Mouse (Mus musculus) cerebellum, adult (tissue): Measurements from ENCODE around the gene Arrdc2.

Experiments used
- ATAC-seq: cut with Nextera tagmentation; 2 replicates; pipeline ENCODE4 v1.9.2; 2017; ENCODE audit warnings: mild to moderate bottlenecking, moderate library complexity, mixed read lengths; ENCODE audit not compliant: insufficient number of reproducible peaks, low FRiP score, low TSS enrichment

Arrdc2 gene

GRCm38 (mm10) chr8:70865350-70866000 lies 26.0 kb upstream of the Arrdc2 start:
- peak; percentile 69 for ATAC-seq

GRCm38 (mm10) chr8:70864712-70865221 lies 25.2 kb upstream of the Arrdc2 start:
- ATAC-seq = no peak

- no peak for ATAC-seq
Measured at GRCm38 (mm10) chr8:70863956-70864711, 24.6 kb upstream of the Arrdc2 start.

- ATAC-seq = no peak
Measured at GRCm38 (mm10) chr8:70862824-70863641, 23.5 kb upstream of the Arrdc2 start, which contains the start of gene Kcnn1. TSS of gene Kcnn1 (minus strand) at chr8:70863258.

- no peak for ATAC-seq
Measured at GRCm38 (mm10) chr8:70857516-70857915, 18.0 kb upstream of the Arrdc2 start.

- peak; percentile 77 for ATAC-seq
Measured at GRCm38 (mm10) chr8:70856541-70857197, 17.1 kb upstream of the Arrdc2 start.

GRCm38 (mm10) chr8:70856028-70856427 lies 16.5 kb upstream of the Arrdc2 start:
- ATAC-seq = no peak

GRCm38 (mm10) chr8:70853863-70854262 lies 14.3 kb upstream of the Arrdc2 start:
- ATAC-seq = no peak

- ATAC-seq = no peak
Measured at GRCm38 (mm10) chr8:70852595-70853231, 13.2 kb upstream of the Arrdc2 start.

GRCm38 (mm10) chr8:70851837-70852236 lies 12.3 kb upstream of the Arrdc2 start:
- ATAC-seq = no peak

GRCm38 (mm10) chr8:70850947-70851346 lies 11.4 kb upstream of the Arrdc2 start:
- ATAC-seq = no peak

GRCm38 (mm10) chr8:70850132-70850845 lies 10.8 kb upstream of the Arrdc2 start:
- no peak for ATAC-seq

GRCm38 (mm10) chr8:70849333-70849990 lies 9.9 kb upstream of the Arrdc2 start:
- ATAC-seq = no peak

GRCm38 (mm10) chr8:70846371-70847154 lies 7.0 kb upstream of the Arrdc2 start:
- ATAC-seq = no peak

- no peak for ATAC-seq
Measured at GRCm38 (mm10) chr8:70845108-70845507, 5.6 kb upstream of the Arrdc2 start.

GRCm38 (mm10) chr8:70844523-70844922 lies 5.0 kb upstream of the Arrdc2 start:
- ATAC-seq = no peak

- ATAC-seq = no peak
Measured at GRCm38 (mm10) chr8:70843941-70844340, 4.4 kb upstream of the Arrdc2 start.

GRCm38 (mm10) chr8:70843214-70843773 lies 3.8 kb upstream of the Arrdc2 start:
- ATAC-seq = no peak
